Mouse (Mus musculus) cortical plate, adult 2 months (tissue): ENCODE results near the gene Alkbh3. TPM values are rescaled to one million over a fixed set of nuclear protein-coding genes. Genes with fewer than 3 reads are reported as not detected.
A peak's percentile ranks its signal among the peaks of the same experiment; 100 is the strongest.

Experiments
- H3K27ac ChIP-seq: fragments of 200-500 bp; 2 replicates; pipeline ENCODE4 v1.5.1; 2012; ENCODE audit warnings: low read length, control low read depth, inconsistent platforms; ENCODE audit not compliant: insufficient read depth
- H3K4me1 ChIP-seq: fragments of 200-500 bp; 2 replicates; pipeline ENCODE4 v1.6.1; 2011; ENCODE audit warnings: low read length; ENCODE audit not compliant: control insufficient read depth, insufficient read depth
- H3K4me3 ChIP-seq: fragments of 200-500 bp; 2 replicates; pipeline ENCODE4 v1.5.1; 2011; ENCODE audit warnings: mild to moderate bottlenecking, low read length, control low read depth; ENCODE audit not compliant: insufficient read depth
- CTCF ChIP-seq: fragments of 200-500 bp; IDR thresholded peaks from 2 replicates; pipeline ENCODE4 v1.5.1; 2011; ENCODE audit warnings: mild to moderate bottlenecking, control low read depth, low read length; ENCODE audit not compliant: insufficient read depth; ENCODE audit errors: extremely low read depth
- POLR2A ChIP-seq: fragments of 200-500 bp; IDR thresholded peaks from 2 replicates; pipeline ENCODE4 v1.6.1; 2011; ENCODE audit warnings: mild to moderate bottlenecking, low read length, control low read depth; ENCODE audit not compliant: insufficient read depth; ENCODE audit errors: extremely low read depth
- polyA plus RNA-seq: library from polyadenylated mRNA; depleted of rRNA; stranded (reverse); fragments of >200 nt; gene quantifications from 2 replicates; pipeline ENCODE4 v1.2.3, GENCODE M21; 2012

The Alkbh3 gene
- polyA plus RNA-seq, 1 experiment, result 45.9 TPM

DNA sequence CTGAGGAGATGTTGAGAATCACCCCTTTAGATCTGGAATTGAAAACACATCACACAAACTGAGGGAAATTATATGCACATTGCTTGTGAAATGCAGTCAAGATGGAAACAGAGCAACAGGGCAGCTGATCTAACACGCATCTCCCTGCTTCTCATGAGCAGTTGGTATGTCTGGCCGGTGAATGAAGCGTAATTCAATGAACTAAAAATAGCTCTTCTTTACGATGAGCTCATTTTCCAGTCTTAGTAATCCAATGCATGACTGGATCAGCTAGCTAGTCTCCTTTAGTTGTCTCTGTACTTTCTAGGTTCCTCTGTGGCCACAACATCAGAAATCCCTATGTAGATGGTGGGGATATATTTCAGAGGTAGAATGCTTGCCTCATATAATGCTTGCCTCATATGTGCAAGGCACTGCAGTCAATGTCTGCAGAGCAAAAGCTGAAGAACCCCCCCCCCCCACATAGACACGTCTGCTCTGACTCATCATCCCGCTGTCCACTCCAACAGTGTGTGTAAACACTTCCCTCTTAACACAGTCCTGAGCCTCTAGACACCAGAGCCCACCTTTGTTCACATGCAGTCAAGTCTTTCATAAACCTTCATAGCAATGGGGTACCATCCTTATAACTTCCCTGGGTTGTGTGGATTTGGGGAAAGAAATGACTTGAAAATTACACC is 34.9 kb upstream of the Alkbh3 start:
- Histone ChIP-seq H3K27ac (no peak overlapping the region), H3K4me3 (no peak overlapping the region), H3K4me1 (peaks cover 7% of the 10 kb centered on the region)
- TF ChIP-seq CTCF (no peak), POLR2A (no peak)

- peaks cover 7% of the 10 kb centered on the region for H3K4me1 ChIP-seq
- peak overlapping the region; percentile 77; the same call in 1 of the 2 replicates for H3K27ac ChIP-seq
- TF ChIP-seq CTCF (no peak), POLR2A (no peak)
- H3K4me3 ChIP-seq, result no peak overlapping the region
Measured at GRCm38 (mm10) chr2:94044174-94044573, 33.6 kb upstream of the Alkbh3 start.

DNA sequence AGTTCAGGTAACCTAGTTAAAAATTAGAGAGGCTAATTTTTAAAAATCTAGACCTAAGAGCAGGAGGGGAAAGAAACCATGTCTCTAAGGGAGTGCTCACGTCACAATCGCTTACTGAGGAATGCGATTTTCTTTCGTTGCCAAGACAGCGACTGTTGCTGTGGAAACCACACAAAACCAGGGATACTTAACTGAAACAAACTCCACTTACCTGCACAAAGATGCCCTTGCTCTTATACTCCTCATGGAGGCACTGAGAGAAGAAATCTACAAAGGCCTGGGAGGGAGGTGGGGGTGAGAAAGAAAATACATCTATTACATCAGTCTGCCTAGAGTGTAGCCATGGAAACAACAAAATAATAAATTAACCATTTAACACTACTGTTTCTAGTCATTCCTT is 33.1 kb upstream of the Alkbh3 start:
- H3K27ac ChIP-seq, result no peak overlapping the region
- peaks cover 7% of the 10 kb centered on the region for H3K4me1 ChIP-seq
- H3K4me3 ChIP-seq, result no peak overlapping the region
- no peak for TF ChIP-seq POLR2A

DNA sequence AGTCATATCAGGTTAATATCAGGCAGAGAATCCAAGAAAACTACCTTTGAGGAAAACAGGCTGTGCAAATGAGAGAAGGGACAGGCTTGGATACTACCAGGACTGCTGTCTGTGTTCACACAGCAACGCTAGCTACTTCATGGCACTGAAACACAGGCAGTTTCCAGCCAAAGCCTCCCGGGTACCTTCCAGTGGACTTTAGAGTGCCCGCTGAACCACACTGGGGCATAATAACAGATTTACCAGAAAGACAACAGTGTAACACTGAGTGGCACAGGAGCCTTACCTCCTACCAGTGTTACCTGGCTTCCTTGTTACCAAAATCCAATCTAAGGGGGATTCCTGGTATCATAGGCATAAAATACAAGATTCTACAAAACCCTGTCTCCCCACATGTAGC is 31.9 kb upstream of the Alkbh3 start:
- Histone ChIP-seq H3K4me3 (no peak overlapping the region), H3K27ac (no peak overlapping the region)

DNA sequence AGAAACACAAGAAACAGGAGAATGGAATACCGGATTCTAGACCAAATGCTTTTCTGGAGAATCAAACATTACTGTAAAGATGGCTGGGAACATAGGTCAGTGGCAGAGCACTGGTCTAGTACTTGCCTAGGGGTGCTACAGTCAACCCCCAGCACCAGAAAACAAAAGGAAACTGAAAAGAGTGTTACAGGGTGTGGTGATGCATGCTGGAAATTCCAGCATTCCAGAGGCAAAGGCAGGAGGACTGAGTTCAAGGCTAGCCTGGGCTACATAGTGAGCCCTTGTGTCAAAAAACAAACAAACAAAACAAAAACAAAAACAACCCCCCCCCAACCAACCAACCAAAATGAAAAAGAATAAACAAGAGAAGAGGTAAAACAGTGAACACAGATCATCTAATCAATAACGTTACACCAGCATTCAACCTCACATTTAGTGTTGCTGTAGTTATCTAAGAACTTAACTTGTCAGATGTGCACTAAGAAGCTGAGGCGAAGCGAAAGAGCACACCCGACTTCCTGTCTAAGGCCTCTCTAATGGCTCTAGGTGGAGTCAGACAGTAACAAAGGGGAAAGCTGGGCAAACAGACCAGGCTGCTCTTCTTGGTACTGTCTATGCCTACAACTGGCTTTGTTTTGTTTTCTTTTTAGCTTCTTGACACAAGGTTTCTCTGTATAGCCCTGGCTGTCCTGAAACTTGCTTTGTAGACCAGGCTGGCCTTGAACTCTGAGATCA is 30.0 kb upstream of the Alkbh3 start:
- peaks cover 7% of the 10 kb centered on the region for H3K4me1 ChIP-seq
- H3K27ac ChIP-seq, result no peak overlapping the region
- TF ChIP-seq CTCF (no peak), POLR2A (no peak)
- H3K4me3 ChIP-seq, result no peak overlapping the region

More for the DNA sequence above, 31.9 kb upstream of the Alkbh3 start:
- H3K4me1 ChIP-seq, result peaks cover 7% of the 10 kb centered on the region
- no peak for TF ChIP-seq POLR2A
- TF ChIP-seq CTCF, result no peak

GRCm38 (mm10) chr2:94035428-94036331 is 25.1 kb upstream of the Alkbh3 start:
- H3K27ac ChIP-seq, result no peak overlapping the region
- TF ChIP-seq POLR2A, result no peak
- TF ChIP-seq CTCF, result peak; percentile 99
- H3K4me1 ChIP-seq, result no peaks in the 10 kb centered on the region
- H3K4me3 ChIP-seq, result no peak overlapping the region

DNA sequence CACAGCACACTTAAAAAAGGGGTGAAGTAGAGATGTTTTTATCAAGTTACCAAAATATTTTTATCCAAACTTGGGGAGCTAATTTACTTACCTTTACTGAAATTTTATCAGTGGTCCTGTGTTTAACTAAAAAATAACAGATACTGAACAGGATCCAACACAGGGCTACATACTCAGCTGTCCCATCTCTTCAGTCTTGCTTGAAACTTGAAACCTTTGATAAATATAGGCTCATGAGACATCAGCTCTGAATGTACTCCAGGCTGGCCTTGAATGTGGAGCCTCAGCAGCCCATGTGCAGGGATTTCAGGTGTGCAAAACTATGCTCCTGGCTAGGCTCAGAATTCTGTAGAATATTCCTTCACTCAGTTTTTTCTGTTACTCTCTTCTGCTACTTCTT is 20.0 kb upstream of the Alkbh3 start:
- H3K27ac ChIP-seq, result no peak overlapping the region
- TF ChIP-seq CTCF, result no peak
- no peak for TF ChIP-seq POLR2A
- no peak overlapping the region for H3K4me3 ChIP-seq
- no peaks in the 10 kb centered on the region for H3K4me1 ChIP-seq

DNA sequence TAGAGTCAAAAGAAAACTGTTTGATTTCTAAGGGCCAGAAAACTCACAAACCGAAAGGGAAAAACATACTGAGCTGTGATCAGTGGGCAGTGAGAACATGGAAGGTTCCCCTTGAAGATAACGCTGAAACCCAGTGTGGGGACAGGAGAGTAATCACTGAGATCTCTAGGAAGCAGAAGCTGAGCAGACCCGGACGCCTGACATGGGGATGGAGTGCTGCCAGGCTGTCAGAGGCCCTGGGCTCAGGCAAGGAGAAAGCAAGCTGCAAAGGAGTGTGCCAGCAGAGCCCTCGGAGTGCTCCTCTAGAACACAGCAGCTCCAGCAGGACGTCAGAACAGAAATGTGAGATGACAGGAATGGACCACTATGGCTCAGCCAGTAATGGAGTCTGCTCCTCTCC is 14.0 kb upstream of the Alkbh3 start:
- TF ChIP-seq CTCF (no peak), POLR2A (no peak)
- no peaks in the 10 kb centered on the region for H3K4me1 ChIP-seq
- H3K4me3 ChIP-seq, result no peak overlapping the region
- no peak overlapping the region for H3K27ac ChIP-seq

- Histone ChIP-seq H3K4me1 (no peaks in the 10 kb centered on the region), H3K27ac (no peak overlapping the region), H3K4me3 (no peak overlapping the region)
- no peak for TF ChIP-seq POLR2A
- TF ChIP-seq CTCF, result peak; percentile 95
Measured at GRCm38 (mm10) chr2:94002331-94002730, 8.3 kb downstream of the Alkbh3 start.

GRCm38 (mm10) chr2:94001918-94002317 is 8.7 kb downstream of the Alkbh3 start:
- H3K4me1 ChIP-seq, result no peaks in the 10 kb centered on the region
- no peak overlapping the region for H3K27ac ChIP-seq
- TF ChIP-seq POLR2A (no peak), CTCF (no peak)
- no peak overlapping the region for H3K4me3 ChIP-seq
